Mouse (Mus musculus) bone marrow macrophage, adult 2 months (primary cell): ENCODE measurements around the gene Txnrd1.

Experiments used
- CTCF ChIP-seq: IDR thresholded peaks from 2 replicates; pipeline ENCODE4 v1.5.1; 2012; ENCODE audit warnings: low read depth, mild to moderate bottlenecking, low read length, moderate library complexity
- POLR2A ChIP-seq: IDR thresholded peaks from 2 replicates; pipeline ENCODE4 v1.6.1; 2012; ENCODE audit warnings: mild to moderate bottlenecking, low read depth, low read length, borderline replicate concordance

GRCm38 (mm10) chr10:82798312-82798933 is 35.3 kb upstream of the Txnrd1 start:
- TF ChIP-seq POLR2A: no peak
- no peak for TF ChIP-seq CTCF
